Mouse (Mus musculus) embryonic facial prominence, embryonic 12.5 days (tissue): ENCODE data around the gene Reps2. TPM values are rescaled to one million over a fixed set of nuclear protein-coding genes. Genes with fewer than 3 reads are reported as not detected.

Experiments
- ATAC-seq: fragments of 200-750 bp; cut with Nextera tagmentation; 2 replicates; pipeline ENCODE4 v1.8.0; 2017; ENCODE audit not compliant: insufficient number of reproducible peaks, insufficient read depth, low FRiP score, low TSS enrichment
- H3K27ac ChIP-seq: fragments of 300-500 bp; sonication (generic); 2 replicates; pipeline ENCODE4 v1.5.1; 2016; ENCODE audit warnings: mild to moderate bottlenecking
- H3K27me3 ChIP-seq: fragments of 300-500 bp; sonication (generic); 2 replicates; pipeline ENCODE4 v1.6.1; 2016; ENCODE audit warnings: mild to moderate bottlenecking, moderate library complexity
- H3K36me3 ChIP-seq: fragments of 300-500 bp; sonication (generic); 2 replicates; pipeline ENCODE4 v1.6.1; 2016; ENCODE audit warnings: mild to moderate bottlenecking
- H3K4me1 ChIP-seq: fragments of 300-500 bp; sonication (generic); 2 replicates; pipeline ENCODE4 v1.6.1; 2016
- H3K4me2 ChIP-seq: fragments of 300-500 bp; sonication (generic); replicated peaks from 2 replicates; pipeline ENCODE4 v1.6.1; 2016; ENCODE audit warnings: mild to moderate bottlenecking, moderate library complexity
- H3K4me3 ChIP-seq: fragments of 300-500 bp; sonication (generic); 2 replicates; pipeline ENCODE4 v1.5.1; 2016; ENCODE audit warnings: mild to moderate bottlenecking
- H3K9ac ChIP-seq: fragments of 300-500 bp; sonication (generic); 2 replicates; pipeline ENCODE4 v1.6.1; 2016; ENCODE audit warnings: mild to moderate bottlenecking, moderate library complexity
- H3K9me3 ChIP-seq: fragments of 300-500 bp; sonication (generic); 2 replicates; pipeline ENCODE4 v1.6.1; 2016; ENCODE audit warnings: mild to moderate bottlenecking, moderate library complexity
- WGBS: fragments of 180-500 bp; shearing (Covaris S2); methylation state at CpG from one replicate; pipeline ENCODE4 v1.1.7; 2016; 5-methylcytosine and 5-hydroxymethylcytosine counted together
- polyA plus RNA-seq: library from polyadenylated mRNA; unstranded; fragments of >200 nt; fragmentation: Nextera tagmentation; extraction: Ambion mirVana; gene quantifications from 2 replicates; pipeline ENCODE4 v1.2.1, GENCODE M21; 2016

Gene Reps2
- polyA plus RNA-seq: 0.95 and 1.4 TPM in 2 replicates

DNA sequence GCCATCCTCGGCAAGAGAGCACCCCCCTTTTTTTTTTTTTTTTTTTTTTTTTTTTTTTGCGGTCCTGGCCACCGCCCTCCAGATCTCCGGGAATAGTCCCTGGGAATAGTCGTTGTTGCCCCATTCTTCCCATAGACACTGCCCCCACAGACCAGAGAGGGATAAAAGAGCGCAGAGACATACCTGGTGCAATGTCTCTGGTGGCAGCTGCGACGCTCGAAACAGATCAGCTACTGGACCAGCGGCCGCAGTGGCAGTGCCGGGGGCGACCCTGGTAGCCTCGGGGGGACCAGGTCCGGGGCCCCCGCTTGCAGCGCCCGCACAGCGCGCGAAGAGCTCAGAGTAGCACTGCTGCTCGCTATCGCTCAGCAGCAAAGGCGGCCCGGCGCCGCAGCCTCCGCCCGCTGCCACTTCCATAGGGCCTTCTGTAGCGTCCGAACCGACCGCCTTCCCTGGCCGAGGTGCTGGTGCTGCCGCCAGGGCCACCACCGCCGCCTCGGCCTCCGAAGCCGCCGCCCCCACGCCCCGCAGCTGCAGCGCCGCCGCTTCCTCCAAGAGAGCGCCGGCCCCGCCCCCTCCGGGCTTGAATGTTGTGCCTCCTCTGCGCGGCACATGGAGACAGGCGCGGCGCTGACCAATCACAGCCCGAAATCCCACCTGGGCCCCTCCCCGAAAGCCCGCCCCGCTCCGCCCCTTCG lies at the start of gene Reps2:
Reps2 (minus strand) TSS at position 559 of the 698 bp plus-strand sequence.
- Histone ChIP-seq H3K36me3 (no peaks in the 10 kb centered on the region), H3K4me1 (no peaks in the 10 kb centered on the region), H3K4me2 (peak within 1 kb of the TSS; percentile 73), H3K9me3 (no peaks in the 10 kb centered on the region), H3K9ac (peak within 1 kb of the TSS; percentile 44; the same call in 1 of the 2 replicates), H3K27ac (no peak within 1 kb of the TSS), H3K27me3 (peaks cover 27% of the 10 kb centered on the region), H3K4me3 (peak within 1 kb of the TSS; percentile 51)
- ATAC-seq: peak; percentile 93
- whole genome bisulfite sequencing: 25% methylated on average over 54 of the region's 61 CpGs

DNA sequence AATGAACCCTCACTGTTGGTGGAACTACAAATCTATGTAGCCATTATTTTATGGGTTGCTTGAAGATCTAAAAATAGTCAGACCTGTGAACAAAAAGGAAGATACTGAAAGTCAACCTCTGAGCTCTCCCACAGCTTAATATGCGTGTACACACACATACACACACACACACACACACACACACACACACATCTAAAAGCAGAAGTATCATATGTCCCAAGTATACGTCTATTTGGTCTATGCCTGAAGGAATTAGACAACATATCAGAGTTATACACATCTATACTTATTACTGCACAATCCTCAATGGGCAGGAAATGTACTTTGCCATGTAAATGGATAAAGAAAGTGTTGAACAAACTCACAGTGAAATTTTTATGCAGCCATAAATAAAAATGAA lies 47.8 kb upstream of the Reps2 start:
- no peak overlapping the region for H3K9ac ChIP-seq
- H3K36me3 ChIP-seq: no peaks in the 10 kb centered on the region
- no peaks in the 10 kb centered on the region for H3K4me1 ChIP-seq
- ATAC-seq: no peak
- no peak overlapping the region for H3K4me3 ChIP-seq
- no peaks in the 10 kb centered on the region for H3K9me3 ChIP-seq
- H3K27ac ChIP-seq: no peak overlapping the region
- 57% methylated on average over 2 of the region's 2 CpGs for WGBS
- H3K4me2 ChIP-seq: no peak overlapping the region
- no peaks in the 10 kb centered on the region for H3K27me3 ChIP-seq

DNA sequence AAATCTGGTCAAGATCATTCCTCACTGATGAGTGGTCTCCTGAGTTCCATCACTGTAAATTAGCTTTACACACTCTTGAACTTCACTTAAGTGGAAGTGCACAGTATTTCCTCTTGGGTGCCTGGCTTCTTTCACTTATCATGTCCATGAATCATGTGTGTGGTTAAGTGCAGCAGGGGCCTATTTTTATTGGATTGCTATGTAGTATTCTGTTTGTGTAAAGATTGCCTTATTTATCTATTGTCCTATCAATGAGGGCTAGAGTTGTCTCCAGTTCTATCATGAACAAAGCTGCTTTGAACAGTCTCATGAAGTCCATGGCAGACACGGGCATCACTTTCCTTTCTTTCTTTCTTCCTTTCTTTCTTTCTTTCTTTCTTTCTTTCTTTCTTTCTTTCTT lies 41.9 kb upstream of the Reps2 start:
- no peak overlapping the region for H3K4me2 ChIP-seq
- H3K4me3 ChIP-seq: no peak overlapping the region
- H3K9ac ChIP-seq: no peak overlapping the region
- 95% methylated on average over 1 of the region's 1 CpGs for WGBS
- ATAC-seq: no peak
- H3K9me3 ChIP-seq: no peaks in the 10 kb centered on the region
- no peak overlapping the region for H3K27ac ChIP-seq
- H3K36me3 ChIP-seq: no peaks in the 10 kb centered on the region
- 0 out of 2 replicates have a peak, but pooled peaks cover 3% of the 10 kb centered on the region for H3K27me3 ChIP-seq
- no peaks in the 10 kb centered on the region for H3K4me1 ChIP-seq

DNA sequence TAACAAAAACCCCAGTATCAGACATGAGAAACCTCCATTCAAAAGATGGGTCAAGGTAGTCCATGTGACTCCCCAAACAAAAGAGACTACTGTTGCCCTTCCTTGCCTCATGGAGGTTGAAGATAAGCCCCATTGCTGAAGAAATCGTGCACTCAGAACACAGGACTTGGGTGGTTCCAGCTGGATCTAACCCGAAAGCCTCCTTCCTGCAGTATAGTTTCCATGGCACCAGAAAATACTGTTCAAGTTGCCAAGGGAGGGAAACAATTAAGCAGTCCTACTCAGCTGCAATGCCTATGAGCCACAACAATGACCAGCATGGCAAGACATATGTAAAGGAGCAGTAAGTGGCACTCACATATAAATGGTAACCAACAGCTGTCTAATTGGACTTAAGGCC lies 36.1 kb upstream of the Reps2 start:
- Histone ChIP-seq H3K4me3 (no peak overlapping the region), H3K9me3 (no peaks in the 10 kb centered on the region), H3K27ac (no peak overlapping the region), H3K9ac (no peak overlapping the region), H3K36me3 (no peaks in the 10 kb centered on the region), H3K4me2 (no peak overlapping the region), H3K4me1 (no peaks in the 10 kb centered on the region), H3K27me3 (no peaks in the 10 kb centered on the region)
- 73% methylated on average over 2 of the region's 2 CpGs for WGBS
- no peak for ATAC-seq

DNA sequence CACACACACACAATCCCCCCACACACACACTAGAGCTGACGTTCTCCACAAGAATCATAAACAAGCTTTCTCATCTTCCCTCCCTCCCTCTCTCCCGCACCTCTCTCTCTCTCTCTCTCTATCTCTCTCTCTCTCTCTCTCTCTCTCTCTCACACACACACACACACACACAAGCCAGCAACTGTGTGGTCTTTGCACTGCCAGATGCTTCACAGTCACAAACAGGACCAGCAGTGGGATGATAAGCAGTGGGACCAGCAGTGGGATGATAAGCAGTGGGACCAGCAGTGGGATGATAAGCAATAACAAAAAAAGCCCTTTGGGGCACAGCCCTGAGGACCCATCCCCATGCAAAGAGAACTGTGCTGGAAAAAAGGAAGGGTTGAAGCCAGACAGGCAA lies 35.4 kb upstream of the Reps2 start:
- Histone ChIP-seq H3K4me1 (no peaks in the 10 kb centered on the region), H3K36me3 (no peaks in the 10 kb centered on the region), H3K27me3 (no peaks in the 10 kb centered on the region), H3K9ac (no peak overlapping the region), H3K4me2 (no peak overlapping the region), H3K9me3 (no peaks in the 10 kb centered on the region), H3K4me3 (no peak overlapping the region), H3K27ac (no peak overlapping the region)
- no peak for ATAC-seq
- WGBS: 64% methylated on average over 2 of the region's 2 CpGs

DNA sequence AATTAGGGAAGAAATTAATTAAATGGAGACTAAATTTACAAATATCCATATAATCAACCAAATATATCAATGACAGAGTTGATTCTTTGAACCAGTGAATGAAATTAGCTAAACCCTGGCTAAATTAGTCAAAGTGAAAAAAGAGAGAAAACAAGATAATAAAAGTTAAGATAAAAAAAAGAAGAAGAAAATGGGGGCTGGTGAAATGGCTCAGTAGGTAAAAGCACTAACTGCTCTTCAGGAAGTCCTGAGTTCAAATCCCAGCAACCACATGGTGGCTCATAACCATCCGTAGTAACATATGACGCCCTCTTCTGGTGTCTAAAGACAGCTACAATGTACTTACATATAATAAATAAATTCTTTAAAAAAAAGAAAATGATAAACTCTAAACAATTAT lies 22.7 kb upstream of the Reps2 start:
- no peak overlapping the region for H3K4me3 ChIP-seq
- no peak for ATAC-seq
- H3K4me2 ChIP-seq: no peak overlapping the region
- H3K36me3 ChIP-seq: no peaks in the 10 kb centered on the region
- H3K4me1 ChIP-seq: no peaks in the 10 kb centered on the region
- no peaks in the 10 kb centered on the region for H3K9me3 ChIP-seq
- WGBS: 64% methylated on average over 2 of the region's 2 CpGs
- no peak overlapping the region for H3K27ac ChIP-seq
- no peak overlapping the region for H3K9ac ChIP-seq
- no peaks in the 10 kb centered on the region for H3K27me3 ChIP-seq

DNA sequence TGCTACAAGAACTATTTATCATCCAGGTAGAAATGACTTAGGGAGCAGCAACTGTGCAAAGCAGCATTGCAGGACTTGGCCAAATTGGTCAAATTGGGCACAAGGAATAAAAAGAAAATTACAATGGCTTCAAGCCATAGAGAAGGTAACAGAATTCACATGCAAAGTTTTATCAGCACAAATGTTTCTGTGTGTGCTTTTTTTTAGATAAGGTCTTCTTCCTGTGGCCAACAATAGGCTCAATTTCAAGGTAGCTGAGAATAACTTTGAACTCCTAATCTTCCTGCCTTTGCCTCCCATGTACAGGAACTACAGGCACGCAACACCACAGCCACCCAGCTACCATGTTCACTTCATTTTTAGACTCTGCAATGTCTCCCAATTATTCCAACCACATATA lies 16.7 kb upstream of the Reps2 start:
- whole genome bisulfite sequencing: 87% methylated on average over 1 of the region's 1 CpGs
- H3K4me3 ChIP-seq: no peak overlapping the region
- ATAC-seq: no peak
- 0 out of 2 replicates have a peak, but pooled peaks cover 4% of the 10 kb centered on the region for H3K27me3 ChIP-seq
- H3K4me2 ChIP-seq: no peak overlapping the region
- no peak overlapping the region for H3K27ac ChIP-seq
- no peaks in the 10 kb centered on the region for H3K36me3 ChIP-seq
- no peaks in the 10 kb centered on the region for H3K9me3 ChIP-seq
- H3K9ac ChIP-seq: no peak overlapping the region
- no peaks in the 10 kb centered on the region for H3K4me1 ChIP-seq

DNA sequence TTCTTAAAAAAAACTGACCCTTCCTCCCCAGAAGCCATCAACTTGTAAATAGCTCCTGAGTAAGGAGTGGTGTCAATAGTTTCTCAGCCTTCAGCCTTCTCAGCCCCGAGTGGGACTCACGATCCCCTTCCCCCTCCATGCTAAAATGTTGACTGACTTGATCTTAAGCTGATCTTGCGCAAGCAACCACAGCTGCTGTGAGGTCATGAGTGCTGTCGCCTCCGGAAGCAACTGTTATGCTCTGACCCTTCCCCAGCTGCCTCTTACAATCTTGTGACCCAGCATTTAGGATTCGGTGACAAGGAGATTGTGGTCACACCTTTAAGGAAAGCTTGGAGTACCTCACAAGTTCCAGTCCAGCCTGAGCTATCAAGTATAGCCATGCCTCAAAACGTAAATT lies 10.1 kb upstream of the Reps2 start:
- H3K4me2 ChIP-seq: no peak overlapping the region
- no peak for ATAC-seq
- no peak overlapping the region for H3K4me3 ChIP-seq
- no peak overlapping the region for H3K9ac ChIP-seq
- H3K27me3 ChIP-seq: no peaks in the 10 kb centered on the region
- H3K36me3 ChIP-seq: no peaks in the 10 kb centered on the region
- no peak overlapping the region for H3K27ac ChIP-seq
- WGBS: 91% methylated on average over 7 of the region's 7 CpGs
- no peaks in the 10 kb centered on the region for H3K4me1 ChIP-seq
- H3K9me3 ChIP-seq: no peaks in the 10 kb centered on the region

DNA sequence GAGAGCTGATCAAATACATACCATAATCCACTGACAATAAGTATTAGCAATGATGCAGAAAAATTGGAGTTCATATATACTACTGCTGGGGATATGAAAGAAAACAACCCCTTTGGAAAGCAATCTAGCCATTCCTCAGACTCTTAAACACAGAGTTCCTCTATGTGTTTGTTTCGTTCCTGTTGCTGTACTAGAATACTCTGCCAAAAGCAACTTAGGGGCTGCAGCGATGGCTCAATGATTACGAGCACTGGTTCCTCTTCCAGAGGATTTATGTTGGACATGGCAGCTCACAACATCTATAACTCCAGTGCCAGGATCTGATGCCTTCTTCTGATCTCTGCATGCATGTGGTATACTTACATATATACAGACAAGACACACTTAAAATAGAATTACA lies 9.0 kb upstream of the Reps2 start:
- H3K27me3 ChIP-seq: no peaks in the 10 kb centered on the region
- no peak overlapping the region for H3K4me2 ChIP-seq
- no peak overlapping the region for H3K27ac ChIP-seq
- no peak for ATAC-seq
- H3K4me3 ChIP-seq: no peak overlapping the region
- H3K4me1 ChIP-seq: no peaks in the 10 kb centered on the region
- H3K9me3 ChIP-seq: no peaks in the 10 kb centered on the region
- WGBS: 94% methylated on average over 3 of the region's 3 CpGs
- H3K36me3 ChIP-seq: no peaks in the 10 kb centered on the region
- no peak overlapping the region for H3K9ac ChIP-seq

DNA sequence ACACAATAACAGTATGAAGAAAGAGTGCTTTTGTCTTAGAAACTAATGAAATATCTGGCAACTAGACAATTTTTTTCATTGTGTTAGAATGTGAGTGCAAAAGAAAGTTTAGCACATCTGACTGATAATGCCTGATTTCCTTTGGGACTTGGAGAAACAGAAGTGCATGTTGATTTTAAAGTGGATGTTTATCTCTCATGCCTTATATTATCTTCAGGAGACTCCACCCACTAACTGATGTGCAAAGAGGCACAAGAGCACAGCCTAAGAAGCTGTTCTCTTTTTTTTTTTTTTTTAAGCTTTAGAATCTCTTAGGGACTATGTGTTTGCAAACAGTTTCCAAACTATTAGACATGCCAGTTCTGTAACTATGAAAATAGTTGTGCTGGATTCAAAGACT lies 7.7 kb upstream of the Reps2 start:
- Histone ChIP-seq H3K4me2 (no peak overlapping the region), H3K9ac (no peak overlapping the region), H3K36me3 (no peaks in the 10 kb centered on the region), H3K4me1 (no peaks in the 10 kb centered on the region), H3K4me3 (no peak overlapping the region), H3K9me3 (no peaks in the 10 kb centered on the region), H3K27ac (no peak overlapping the region), H3K27me3 (peaks cover 4% of the 10 kb centered on the region; the same call in 1 of the 2 replicates)
- no peak for ATAC-seq

DNA sequence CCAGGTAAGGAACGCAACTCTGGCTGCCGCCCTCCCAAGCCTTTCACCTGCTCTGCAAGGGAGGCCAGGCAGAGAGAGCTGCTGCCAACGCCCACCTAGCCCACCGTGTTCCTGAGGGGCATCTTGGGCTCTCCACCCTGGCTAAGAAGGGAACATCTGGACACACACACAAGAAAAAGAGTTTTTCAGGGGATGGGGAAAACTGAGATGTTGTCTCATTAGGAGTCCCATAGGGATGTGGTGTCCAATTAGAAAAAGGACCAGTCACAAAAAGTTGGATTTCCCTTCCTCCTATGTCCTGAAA lies 292 bp upstream of the Reps2 start:
- no peaks in the 10 kb centered on the region for H3K36me3 ChIP-seq
- H3K9ac ChIP-seq: no peak overlapping the region
- no peaks in the 10 kb centered on the region for H3K4me1 ChIP-seq
- no peak for ATAC-seq
- peaks cover 27% of the 10 kb centered on the region for H3K27me3 ChIP-seq
- H3K4me3 ChIP-seq: peak overlapping the region; percentile 51
- WGBS: 31% methylated on average over 4 of the region's 4 CpGs
- no peaks in the 10 kb centered on the region for H3K9me3 ChIP-seq
- H3K4me2 ChIP-seq: peak overlapping the region; percentile 73
- H3K27ac ChIP-seq: no peak overlapping the region

DNA sequence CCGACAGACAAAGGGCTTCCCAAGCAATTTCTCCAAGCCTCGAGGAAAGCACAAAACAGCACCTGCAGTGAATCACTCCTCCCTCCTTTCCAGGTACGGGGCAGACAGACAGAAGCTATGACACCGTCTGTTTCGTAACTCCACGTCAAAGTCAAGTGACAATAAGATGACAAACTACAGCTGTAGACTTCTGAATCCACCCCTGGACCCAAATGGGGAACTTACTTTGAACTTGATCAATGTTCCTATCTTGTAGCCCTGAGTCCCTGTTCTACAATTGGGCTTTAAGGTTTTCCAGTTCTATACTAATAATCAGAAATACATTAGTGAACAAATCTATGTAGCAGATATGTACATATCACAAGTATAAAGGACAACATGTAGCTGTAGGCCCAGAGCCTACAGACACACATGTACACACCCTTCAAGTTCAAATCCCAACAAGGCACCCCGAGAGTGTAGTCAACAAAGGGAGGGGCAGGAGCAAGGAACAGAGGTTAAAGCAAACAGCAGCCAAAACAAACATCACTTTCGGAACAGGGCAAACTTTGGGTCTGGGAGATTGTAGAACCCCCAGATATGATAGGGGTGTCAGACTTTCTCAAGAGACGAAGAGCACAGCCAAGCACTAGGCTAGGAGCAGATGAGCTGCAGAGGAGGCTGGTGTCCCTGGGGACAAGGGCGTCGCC lies 903 bp downstream of the Reps2 start:
- H3K36me3 ChIP-seq: no peaks in the 10 kb centered on the region
- H3K9ac ChIP-seq: no peak overlapping the region
- H3K9me3 ChIP-seq: no peaks in the 10 kb centered on the region
- peak overlapping the region; percentile 51 for H3K4me3 ChIP-seq
- H3K4me1 ChIP-seq: no peaks in the 10 kb centered on the region
- no peak for ATAC-seq
- peaks cover 27% of the 10 kb centered on the region for H3K27me3 ChIP-seq
- H3K4me2 ChIP-seq: peak overlapping the region; percentile 73
- 47% methylated on average over 11 of the region's 11 CpGs for WGBS
- no peak overlapping the region for H3K27ac ChIP-seq
